Mouse (Mus musculus) adrenal gland, postnatal 36 days (tissue): ENCODE measurements around the gene Rho. TPM values are rescaled to one million over a fixed set of nuclear protein-coding genes. Genes with fewer than 3 reads are reported as not detected.
A peak's percentile ranks its signal among the peaks of the same experiment; 100 is the strongest.

Experiments used
- DNase-seq, 2 experiments: peaks; one replicate each; pipeline ENCODE4 v3.0.0; 2021; ENCODE audit warnings: mixed read lengths in 1 of 2
- total RNA-seq, 2 experiments: library from RNA; stranded (reverse); gene quantifications; 2 replicates each; pipeline ENCODE4 v1.2.3; 2021

Rho gene
- total RNA-seq, 2 experiments from 2014 or later: 0.23 to 0.59 TPM

DNA sequence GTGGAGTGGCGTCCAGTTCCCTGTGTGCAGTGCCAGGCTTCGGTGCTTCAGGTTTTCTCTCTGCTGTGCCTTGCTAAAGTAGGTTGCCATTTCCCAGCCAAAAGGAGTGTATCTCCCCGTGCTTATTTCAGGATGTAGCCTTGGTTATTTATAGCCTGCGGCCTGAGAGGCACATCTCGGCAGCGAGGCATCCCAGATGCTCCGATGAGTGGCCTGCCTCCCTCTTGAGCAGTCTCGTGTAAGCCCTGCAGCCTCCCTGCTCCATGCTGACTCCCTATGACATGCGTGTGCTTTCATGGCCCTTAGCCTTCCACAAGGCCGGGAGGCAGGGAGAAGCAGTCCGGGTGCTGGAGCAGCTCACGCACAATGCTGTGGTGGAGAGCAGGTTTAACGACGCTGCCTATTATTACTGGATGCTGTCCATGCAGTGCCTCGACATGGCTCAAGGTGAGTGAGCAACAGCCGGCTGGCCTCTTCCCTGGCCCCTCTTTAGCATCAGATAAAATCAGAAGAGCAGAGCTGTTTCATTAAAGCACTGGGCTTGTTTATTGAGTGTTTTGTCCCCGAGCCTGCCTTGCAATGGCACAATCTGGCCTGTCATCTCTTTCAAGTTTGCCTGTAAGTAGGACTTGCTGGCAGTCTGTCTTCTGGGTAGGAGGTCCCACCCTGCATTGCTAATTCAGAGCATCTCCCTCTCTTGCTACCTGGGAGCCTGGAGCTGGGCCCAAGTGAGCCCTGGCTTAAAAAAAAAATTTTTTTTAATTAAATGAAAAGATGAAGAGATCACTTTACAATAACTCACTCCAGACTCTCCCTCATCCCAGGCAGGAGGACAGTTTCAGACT, 15.7 kb upstream of the Rho start:
- DNase-seq: no peak

DNA sequence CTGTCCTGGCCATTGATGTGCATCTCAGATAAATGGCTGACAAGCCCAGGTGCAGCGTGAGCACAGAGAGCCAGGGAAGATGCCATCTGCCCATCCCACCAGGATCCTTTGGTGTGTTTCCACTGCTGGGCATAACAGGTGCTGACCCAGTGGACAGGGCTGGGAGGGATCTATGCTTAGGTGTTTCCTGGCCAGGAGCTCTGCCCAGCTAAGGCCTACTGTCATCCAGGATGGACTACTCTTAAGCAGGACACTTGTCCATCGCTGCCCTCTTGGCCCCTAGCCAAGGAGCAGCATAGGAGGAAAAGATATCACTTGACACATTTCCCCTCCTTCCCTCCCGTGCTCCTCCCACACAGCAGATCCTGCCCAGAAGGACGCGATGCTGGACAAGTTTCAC, 14.9 kb upstream of the Rho start:
- DNase-seq: no peak

DNA sequence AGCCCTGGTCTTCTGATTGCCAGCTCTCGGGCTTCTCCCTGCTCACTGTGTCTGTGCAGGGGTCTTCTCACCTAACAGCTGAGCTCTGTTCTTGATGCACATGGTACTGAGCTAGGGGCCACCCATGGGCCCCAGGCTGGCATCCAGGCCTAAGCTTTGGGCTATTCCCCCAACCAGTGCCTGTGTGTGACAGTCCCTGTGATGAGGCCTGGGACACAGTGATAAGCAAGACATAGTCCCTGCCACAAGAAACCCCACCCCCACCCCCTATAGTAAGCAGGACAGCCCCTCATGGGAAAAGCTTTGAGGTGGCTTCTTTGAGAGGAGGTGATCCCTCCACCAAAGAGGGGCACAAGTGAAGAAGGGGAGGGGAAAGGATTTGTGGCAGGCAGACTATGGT, 12.9 kb upstream of the Rho start:
- no peak for DNase-seq

DNA sequence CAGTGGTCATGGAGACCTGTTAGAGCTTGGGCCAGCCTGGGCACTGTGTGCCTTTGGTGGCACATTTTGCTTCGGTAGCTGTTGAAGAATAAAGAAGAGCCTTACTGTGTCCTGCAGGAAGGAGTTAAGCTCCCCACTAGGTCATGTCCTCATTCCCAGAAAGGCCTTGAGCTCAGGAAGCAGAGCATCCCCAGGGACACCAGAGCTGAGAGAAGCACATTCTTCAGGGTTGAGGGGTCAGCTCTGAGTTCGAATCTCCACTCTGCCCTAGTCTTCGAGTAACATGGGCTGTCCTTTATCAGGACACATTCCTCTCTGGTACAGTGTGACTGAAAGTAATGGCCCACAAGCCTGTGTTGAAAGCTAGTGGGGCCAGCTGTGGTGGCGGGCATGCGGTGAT, 11.7 kb upstream of the Rho start:
- no peak for DNase-seq

DNA sequence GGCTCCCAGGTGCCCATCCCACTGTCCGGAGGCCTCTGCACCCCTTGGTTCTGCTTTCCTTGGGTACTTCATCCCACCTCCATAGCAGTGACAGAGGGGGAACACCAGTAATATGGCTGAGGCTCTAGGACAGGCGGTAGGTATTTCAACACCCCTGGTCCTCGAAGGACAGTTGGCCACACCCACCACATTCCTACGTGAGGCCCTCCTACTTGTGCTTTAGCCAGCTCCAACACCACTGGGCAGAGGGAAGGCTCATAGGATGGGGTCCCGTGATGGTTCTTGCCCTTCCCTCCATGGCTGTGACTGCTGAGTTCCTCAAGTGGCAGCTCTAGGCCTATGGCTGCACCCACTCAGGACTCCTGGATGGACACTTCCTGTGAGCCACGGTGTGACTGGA, 6.7 kb upstream of the Rho start:
- DNase-seq: no peak

DNA sequence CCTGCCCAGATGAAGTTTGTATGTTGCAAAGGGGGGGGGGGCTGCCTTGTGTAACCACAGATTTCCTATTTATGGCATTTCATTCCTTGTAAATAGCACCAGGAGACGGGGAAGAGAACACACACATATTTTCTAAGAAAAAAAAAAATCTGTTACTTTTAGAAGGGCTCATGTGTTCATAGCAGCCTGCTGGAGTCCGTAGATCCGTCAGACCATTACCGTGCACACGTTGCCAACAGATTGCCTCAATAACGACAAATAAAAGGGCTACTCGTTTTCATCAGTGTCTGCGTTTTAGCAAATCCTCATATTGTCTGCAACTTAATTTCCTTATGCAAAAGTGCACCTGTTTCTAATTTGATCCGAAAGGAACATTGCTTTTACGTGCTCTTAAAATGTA, 5.1 kb upstream of the Rho start:
- no peak for DNase-seq

DNA sequence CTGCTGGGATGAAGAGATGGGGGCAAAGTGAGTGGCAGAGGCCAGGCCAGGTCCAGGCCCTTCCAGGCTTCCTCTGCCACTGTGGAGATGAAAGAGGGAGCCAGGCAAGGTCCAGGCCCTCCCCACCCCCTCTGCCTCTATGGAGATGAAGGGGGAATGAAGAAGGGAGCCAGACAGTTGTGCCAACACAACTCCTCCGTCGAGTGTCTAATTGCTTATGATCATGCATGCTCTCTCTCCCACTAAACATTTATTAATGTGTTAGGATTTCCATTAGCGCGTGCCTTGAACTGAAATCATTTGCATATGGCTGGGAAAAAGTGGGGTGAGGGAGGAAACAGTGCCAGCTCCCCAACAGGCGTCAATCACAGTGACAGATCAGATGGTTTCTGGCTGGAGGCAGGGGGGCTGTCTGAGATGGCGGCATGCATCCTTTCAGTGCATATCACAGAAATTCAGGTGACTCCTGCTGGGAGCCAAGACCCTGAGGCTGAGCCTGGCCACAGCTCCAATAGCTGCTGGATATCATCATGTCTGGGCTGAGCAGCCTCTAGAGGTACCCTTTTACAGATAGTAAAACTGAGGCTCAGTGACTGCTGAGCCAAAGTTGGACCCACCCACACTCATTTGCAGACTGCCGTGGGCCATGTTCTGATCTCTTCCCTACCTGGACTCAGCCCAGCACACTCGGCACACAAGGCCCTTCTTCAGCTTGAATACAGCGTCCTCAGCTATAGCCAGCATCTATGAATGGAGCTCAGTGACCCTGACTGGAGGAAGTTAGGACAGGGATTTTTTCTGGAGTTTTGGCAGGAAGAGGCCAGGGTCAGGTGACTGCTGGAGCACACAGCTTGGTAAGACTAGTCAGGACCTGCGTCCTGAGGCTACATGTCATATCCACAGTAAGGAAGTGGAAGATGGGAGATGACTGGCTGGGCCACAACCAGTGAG, 4.0 kb upstream of the Rho start:
- no peak for DNase-seq

DNA sequence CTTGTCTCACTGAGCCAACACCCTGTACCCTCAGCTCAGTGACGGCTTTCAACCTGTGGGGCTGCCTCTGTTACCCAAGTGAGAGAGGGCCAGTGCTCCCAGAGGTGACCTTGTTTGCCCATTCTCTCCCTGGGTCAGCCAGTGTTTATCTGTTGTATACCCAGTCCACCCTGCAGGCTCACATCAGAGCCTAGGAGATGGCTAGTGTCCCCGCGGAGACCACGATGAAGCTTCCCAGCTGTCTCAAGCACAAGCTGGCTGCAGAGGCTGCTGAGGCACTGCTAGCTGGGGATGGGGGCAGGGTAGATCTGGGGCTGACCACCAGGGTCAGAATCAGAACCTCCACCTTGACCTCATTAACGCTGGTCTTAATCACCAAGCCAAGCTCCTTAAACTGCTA, 1.5 kb upstream of the Rho start:
- DNase-seq: no peak

DNA sequence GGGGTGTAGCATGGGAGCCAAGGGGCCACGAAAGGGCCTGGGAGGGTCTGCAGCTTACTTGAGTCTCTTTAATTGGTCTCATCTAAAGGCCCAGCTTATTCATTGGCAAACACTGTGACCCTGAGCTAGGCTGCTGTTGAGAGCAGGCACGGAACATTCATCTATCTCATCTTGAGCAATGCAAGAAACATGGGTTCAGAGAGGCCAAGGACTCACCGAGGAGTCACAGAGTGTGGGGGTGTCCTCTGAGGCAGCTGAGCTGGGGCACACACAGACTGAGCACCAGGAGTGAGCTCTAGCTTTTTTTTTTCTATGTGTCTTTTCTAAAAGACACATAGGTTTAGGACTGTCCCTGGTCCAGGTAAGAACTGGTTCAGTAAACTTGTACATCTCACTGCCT, 843 bp downstream of the Rho start:
- DNase-seq: peak; percentile 74 to 75

DNA sequence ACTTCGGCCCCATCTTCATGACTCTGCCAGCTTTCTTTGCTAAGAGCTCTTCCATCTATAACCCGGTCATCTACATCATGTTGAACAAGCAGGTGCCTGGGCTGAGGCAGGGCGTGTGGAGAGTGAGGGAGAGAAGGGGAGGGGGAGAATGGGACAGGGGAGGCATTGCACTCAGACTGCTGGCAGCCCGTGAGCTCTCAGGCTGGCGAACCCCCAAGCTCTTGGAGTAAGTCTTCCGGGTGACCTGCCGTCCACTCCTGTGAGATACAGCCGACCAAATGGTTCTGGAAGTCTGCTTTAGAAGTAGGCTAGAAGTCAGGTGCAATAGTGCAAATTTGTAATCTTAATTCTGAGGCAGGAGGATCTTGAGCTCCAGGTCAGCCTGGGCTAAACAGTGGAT, 4.0 kb downstream of the Rho start:
- no peak for DNase-seq

DNA sequence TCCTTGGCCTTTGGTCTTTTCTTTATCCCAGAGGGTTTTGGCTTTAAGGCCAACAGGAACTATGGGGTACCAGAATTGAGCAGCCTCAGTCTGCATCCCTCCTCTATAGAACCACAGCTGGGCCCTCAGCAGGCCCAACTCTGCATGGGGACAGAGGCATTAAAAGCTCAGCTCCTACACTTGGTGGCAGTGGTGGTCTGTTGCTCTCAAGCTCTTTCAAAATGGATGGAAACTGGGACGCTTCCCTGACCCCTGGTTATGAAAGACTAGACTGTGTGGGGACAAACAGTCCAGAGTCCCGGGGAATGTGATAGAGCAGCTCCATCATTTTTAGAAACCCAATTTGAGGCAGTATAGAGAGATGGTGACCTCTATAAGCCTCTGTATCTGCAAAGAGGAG, 6.5 kb downstream of the Rho start:
- no peak for DNase-seq

DNA sequence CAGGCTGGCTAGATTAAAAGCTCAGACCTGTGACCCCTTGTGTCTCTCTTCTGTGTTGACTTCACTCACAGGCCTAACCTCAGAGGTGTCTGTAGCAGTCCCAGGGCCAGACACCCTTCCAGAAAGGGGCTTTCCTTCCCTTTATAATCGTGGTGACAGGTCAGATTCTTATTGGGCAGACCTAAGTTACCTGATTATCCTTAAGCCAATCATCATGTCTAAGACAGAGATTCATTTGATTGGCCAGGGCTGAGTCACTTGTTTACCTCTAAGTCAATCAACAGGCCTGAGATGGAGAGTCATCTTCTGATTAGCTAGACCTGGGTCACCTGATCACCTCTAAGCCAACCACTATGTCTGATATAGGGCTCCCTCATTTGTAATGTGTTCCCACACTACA, 7.2 kb downstream of the Rho start:
- no peak for DNase-seq

DNA sequence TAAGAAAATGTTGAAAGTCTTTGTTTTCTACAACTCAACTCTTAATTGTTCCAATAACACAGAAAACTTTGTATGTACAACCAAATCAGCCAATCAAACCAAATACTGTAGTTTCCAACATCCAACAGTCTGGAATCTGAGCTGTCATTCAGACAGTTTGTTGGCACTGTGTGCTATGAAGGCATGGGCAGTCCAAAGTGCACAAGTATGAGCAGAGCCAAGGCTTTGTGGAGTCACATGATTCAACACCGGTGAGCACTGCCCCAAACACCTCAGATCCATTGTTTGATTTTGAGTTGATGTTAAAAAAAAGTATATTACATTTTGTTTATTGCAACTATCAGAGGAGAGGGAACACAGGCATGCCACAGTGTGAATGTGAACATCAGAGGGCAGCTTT, 9.1 kb downstream of the Rho start:
- DNase-seq: no peak

DNA sequence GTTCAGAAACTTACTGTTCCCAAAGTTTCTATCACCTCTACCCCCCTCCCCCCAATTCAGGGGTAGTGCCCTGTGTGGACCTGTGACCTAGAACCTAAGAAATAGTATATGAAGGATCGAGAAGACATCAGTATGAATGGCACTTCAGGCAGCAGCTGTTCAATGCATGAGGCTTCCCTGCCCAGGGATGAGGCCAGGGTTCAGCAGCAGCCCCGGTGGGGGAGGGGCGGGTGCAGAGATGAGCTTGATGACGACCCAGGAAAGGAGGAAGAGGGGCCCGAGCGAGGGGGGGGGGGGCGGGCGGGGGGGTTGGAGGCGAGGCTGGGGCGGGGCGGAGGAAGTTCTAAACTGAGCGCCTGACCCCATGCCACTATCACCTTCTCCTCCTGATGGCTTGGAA, 9.6 kb downstream of the Rho start:
- no peak for DNase-seq

DNA sequence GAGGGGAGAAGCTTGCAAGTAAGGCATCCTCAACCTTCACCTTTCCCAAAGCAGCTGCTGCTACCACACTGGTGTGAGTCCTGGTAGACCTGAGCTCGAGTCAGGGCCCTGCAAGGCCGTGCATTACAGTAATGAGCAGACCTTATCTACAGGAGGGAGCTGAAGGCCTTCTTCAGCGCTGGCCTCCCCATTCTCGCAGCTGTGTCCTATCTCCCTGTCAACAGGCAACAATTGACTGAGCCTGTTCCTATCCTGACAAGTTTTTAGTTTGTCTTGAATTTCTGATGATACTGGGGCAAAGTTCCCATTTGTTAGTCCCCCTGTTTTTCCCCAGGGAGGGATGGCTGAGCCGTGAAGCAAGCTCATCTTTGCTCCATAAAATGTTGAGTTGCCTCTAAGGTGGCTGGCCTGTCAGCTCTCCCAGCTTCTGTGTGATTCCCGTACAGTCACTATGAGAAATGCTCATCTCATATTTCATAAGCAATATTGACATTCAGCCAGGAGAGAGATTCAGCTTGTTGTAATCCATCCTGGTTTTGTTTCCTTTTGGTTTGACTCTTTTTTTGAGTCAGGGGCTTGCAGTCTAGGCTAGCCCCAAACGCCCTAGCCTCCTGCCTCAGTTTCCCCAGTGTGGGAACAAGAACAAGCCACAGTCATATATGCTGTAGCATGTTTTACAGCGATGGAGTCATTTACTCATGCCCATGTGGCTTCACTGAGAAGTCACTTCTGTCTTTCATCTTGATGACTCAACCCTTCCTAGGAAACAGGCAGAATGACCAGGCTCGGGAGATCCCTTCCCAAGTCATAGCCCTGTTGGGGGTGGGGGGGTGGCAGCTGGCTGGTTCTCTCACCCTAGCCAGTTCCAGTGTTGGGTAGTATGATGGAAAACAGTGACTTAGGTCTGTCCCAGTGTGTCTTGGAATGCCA, 12.2 kb downstream of the Rho start:
- no peak for DNase-seq

DNA sequence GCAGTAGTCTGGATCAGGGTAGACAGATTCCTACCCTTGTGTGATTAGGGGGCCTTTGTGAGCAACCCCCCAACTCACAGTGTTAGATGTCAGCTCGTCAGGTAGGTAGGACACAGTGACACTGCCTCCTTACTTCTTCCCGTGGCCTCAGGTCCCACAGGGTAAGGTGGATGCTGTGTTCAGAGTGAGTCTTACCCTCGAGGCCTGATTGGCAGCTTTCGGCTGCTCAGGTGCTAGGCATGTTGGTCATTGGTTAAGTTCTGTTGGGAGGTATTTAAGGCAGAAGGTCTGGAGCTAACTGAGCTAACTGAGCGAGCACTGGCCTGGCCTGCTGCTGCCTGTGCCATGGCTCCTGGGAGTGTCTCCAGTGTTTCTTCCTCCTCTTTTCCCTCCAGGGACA, 13.1 kb downstream of the Rho start, which contains the start of gene H1foo:
TSS of gene H1foo (plus strand) at position 301 of the 400 bp plus-strand sequence.
- DNase-seq: no peak

DNA sequence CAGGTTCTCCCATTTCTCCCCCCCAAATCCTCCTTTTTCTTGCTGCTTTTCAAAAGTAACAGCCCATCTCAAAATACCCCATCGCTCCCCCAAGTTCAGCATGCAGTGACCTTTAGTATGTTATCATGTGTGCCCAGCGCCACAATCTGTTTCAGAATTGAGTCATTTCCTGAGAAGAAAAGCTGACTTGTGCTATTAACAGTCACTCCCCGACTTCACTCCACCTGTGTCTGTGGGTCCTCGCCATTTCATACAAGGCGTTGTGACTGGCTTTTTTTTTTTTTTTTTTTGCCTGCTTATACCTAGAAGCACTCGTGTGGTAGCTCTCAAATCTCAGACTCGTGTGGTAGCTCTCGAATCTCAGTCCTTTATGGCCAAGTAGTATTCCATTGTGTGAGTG, 14.1 kb downstream of the Rho start:
- DNase-seq: no peak

DNA sequence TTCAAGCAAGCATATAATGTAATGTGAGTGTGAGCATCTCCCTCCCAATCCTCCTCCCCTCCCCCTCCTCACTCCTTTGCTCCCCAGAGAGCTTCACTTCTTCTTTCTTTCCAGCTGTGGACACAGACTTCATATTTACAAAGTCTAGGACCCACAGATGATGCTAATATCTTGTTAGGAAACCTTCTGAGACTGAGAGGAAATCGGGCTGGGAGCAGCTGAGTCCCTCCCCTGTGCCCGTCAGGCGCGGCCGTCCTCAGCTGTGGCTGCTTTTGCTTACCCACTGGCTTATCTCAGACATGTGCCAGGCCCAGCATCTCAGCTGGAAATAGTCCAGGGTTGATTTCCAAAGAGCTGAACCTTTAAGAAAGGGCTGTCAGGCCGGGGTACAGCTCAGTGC, 14.8 kb downstream of the Rho start:
- DNase-seq: peak; percentile 50 to 65

DNA sequence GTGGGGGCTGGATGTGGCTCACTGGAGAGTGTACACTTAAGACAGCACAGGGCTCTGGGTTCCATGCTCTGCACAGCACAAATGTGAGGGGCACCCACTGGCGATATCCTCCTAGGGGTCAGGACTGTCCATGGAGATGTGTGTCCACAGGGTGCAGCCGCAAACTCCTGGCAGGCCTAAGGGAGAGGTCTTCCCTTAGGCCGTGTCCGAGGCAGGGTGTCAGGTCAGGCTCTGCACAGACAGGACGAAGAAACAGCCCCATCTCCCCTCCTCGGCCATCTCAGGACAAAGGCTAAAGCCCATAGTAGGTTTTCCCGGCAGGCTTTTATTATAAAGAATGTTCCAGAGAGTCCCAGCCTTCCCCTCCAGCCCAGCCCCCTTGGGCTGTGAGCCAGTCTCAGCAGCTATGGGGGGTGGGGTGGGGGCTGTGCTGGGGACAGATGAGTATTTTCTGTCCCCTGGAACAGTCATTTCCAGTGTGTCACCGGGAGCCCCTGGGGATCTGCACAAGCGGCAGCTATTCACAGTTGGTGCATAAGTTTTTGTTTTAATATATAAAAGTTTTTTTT, 23.0 kb downstream of the Rho start:
- DNase-seq: no peak

DNA sequence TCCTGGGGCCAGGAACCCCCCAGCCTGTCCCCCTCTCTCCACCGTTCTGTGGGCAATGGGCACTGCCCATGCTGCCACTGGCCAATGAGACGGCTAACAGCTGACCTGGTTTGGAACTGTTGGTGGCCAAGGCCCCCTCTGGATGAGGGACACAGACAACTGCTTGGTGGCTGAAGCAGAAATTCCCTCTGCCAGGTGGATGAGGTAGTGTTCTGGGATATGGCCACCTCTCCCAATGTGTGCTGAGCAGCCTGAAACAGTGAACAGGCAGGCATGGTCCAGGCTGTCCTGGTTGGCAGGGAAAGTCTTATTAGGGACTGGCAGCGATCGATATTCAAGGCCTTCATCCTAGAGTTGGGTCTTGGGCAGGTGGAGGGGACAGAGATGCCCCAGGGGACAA, 23.6 kb downstream of the Rho start:
- no peak for DNase-seq

DNA sequence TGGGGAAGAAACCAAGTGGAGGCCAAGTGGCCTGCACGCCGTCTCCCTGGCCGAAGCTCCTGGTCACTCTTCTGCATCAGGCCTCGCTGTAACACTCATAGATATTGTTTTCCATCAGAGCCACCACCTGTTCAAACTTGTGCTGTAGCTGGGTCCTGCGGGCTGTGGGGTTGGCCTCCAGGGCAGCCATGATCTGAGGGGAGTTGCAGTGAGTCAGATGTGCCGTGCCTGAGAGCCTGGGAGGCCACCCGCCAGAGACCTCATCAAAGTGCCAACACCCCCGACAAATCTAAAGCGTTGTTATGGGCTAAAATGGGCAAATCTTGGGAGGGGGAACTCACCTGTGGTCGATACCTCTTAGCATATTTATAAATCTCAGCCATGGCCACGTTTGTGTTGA, 24.1 kb downstream of the Rho start:
- no peak for DNase-seq

DNA sequence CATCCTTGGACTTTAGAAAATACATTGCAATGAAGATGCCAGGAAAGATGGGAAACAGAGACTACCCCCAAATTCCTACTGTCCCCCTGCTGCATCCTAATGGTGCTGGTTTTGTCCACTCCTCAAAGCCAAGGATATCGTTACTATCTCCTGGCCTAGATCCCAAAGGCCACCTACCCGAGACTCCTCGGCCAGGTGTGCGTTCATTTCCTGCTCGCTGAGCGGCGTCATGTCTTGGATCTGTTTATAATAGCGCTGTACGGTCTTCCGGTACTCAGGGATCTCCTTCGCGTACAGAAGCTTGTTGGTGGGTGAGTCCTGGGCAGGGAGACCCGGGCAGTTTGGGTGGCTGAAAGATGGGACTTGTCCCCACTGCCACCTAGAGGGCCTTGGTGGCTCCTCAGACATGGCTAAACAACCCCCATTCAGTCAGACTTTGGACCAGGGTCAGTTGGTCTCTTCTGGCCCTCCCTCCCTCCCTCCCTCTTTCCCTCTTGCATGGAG, 24.9 kb downstream of the Rho start:
- no peak for DNase-seq
